Mouse (Mus musculus): ENCODE measurements around the gene Defb29. TPM values are rescaled to one million over a fixed set of nuclear protein-coding genes. Genes with fewer than 3 reads are reported as not detected.

Gene Defb29
- polyA plus RNA-seq, 1 experiment from 2014 or later, result not detected

GRCm38 (mm10) chr2:152570313-152570712 is 30.4 kb upstream of the Defb29 start:
- Histone ChIP-seq H3K27ac (ENCODE audit: low read depth, low read length) (no peak overlapping the region), H3K4me1 (replicated peaks; ENCODE audit: control insufficient read depth, insufficient read depth, low read length) (no peaks in the 10 kb centered on the region), H3K36me3 (ENCODE audit: control insufficient read depth, insufficient read depth, low read length) (no peaks in the 10 kb centered on the region), H3K9me3 (ENCODE audit: control insufficient read depth, low read length) (no peaks in the 10 kb centered on the region), H3K4me3 (ENCODE audit: low read depth, low read length) (no peak overlapping the region), H3K9ac (ENCODE audit: low read depth, low read length) (no peak overlapping the region), H3K4me2 (replicated peaks; ENCODE audit: low read depth, low read length) (no peak overlapping the region), H3K27me3 (ENCODE audit: control insufficient read depth, insufficient read depth, low read length) (no peaks in the 10 kb centered on the region)
- DNase-seq (ENCODE audit: low spot score) (no peak), ATAC-seq (ENCODE audit: low FRiP score) (no peak)
- 84% methylated on average over 6 of the region's 6 CpGs for WGBS

- Histone ChIP-seq H3K27ac (ENCODE audit: low read depth, low read length) (no peak overlapping the region), H3K4me3 (ENCODE audit: low read depth, low read length) (no peak overlapping the region), H3K4me2 (replicated peaks; ENCODE audit: low read depth, low read length) (no peak overlapping the region), H3K9me3 (ENCODE audit: control insufficient read depth, low read length) (no peaks in the 10 kb centered on the region), H3K36me3 (ENCODE audit: control insufficient read depth, insufficient read depth, low read length) (no peaks in the 10 kb centered on the region), H3K4me1 (replicated peaks; ENCODE audit: control insufficient read depth, insufficient read depth, low read length) (no peaks in the 10 kb centered on the region), H3K27me3 (ENCODE audit: control insufficient read depth, insufficient read depth, low read length) (no peaks in the 10 kb centered on the region), H3K9ac (ENCODE audit: low read depth, low read length) (no peak overlapping the region)
- 86% methylated on average over 4 of the region's 4 CpGs for WGBS
- ATAC-seq (ENCODE audit: low FRiP score) (no peak), DNase-seq (ENCODE audit: low spot score) (no peak)
Measured at GRCm38 (mm10) chr2:152569881-152570280, 30.0 kb upstream of the Defb29 start.

- WGBS, result 91% methylated on average over 5 of the region's 5 CpGs
- Histone ChIP-seq H3K27ac (ENCODE audit: low read depth, low read length) (no peak within 1 kb of the TSS), H3K4me2 (replicated peaks; ENCODE audit: low read depth, low read length) (no peak within 1 kb of the TSS), H3K9ac (ENCODE audit: low read depth, low read length) (no peak within 1 kb of the TSS), H3K9me3 (ENCODE audit: control insufficient read depth, low read length) (no peaks in the 10 kb centered on the region), H3K36me3 (ENCODE audit: control insufficient read depth, insufficient read depth, low read length) (no peaks in the 10 kb centered on the region), H3K4me1 (replicated peaks; ENCODE audit: control insufficient read depth, insufficient read depth, low read length) (no peaks in the 10 kb centered on the region), H3K4me3 (ENCODE audit: low read depth, low read length) (no peak within 1 kb of the TSS), H3K27me3 (ENCODE audit: control insufficient read depth, insufficient read depth, low read length) (no peaks in the 10 kb centered on the region)
- no peak for DNase-seq (ENCODE audit: low spot score)
- ATAC-seq (ENCODE audit: low FRiP score), result no peak
Measured at GRCm38 (mm10) chr2:152569038-152569437, 29.1 kb upstream of the Defb29 start, which contains the start of gene Gm17416. Gene Gm17416, plus strand, starts transcription at chr2:152569338.

- Histone ChIP-seq H3K9me3 (ENCODE audit: control insufficient read depth, low read length) (no peaks in the 10 kb centered on the region), H3K4me3 (ENCODE audit: low read depth, low read length) (no peak overlapping the region), H3K4me1 (replicated peaks; ENCODE audit: control insufficient read depth, insufficient read depth, low read length) (no peaks in the 10 kb centered on the region), H3K27me3 (ENCODE audit: control insufficient read depth, insufficient read depth, low read length) (no peaks in the 10 kb centered on the region), H3K4me2 (replicated peaks; ENCODE audit: low read depth, low read length) (no peak overlapping the region), H3K9ac (ENCODE audit: low read depth, low read length) (no peak overlapping the region), H3K27ac (ENCODE audit: low read depth, low read length) (no peak overlapping the region), H3K36me3 (ENCODE audit: control insufficient read depth, insufficient read depth, low read length) (no peaks in the 10 kb centered on the region)
- DNase-seq (ENCODE audit: low spot score), result no peak
- no peak for ATAC-seq (ENCODE audit: low FRiP score)
- WGBS, result 90% methylated on average over 7 of the region's 7 CpGs
Measured at GRCm38 (mm10) chr2:152556655-152557054, 16.8 kb upstream of the Defb29 start.

- Histone ChIP-seq H3K4me1 (replicated peaks; ENCODE audit: control insufficient read depth, insufficient read depth, low read length) (no peaks in the 10 kb centered on the region), H3K9ac (ENCODE audit: low read depth, low read length) (no peak overlapping the region), H3K36me3 (ENCODE audit: control insufficient read depth, insufficient read depth, low read length) (no peaks in the 10 kb centered on the region), H3K4me2 (replicated peaks; ENCODE audit: low read depth, low read length) (no peak overlapping the region), H3K9me3 (ENCODE audit: control insufficient read depth, low read length) (no peaks in the 10 kb centered on the region), H3K27me3 (ENCODE audit: control insufficient read depth, insufficient read depth, low read length) (no peaks in the 10 kb centered on the region), H3K4me3 (ENCODE audit: low read depth, low read length) (no peak overlapping the region), H3K27ac (ENCODE audit: low read depth, low read length) (no peak overlapping the region)
- DNase-seq (ENCODE audit: low spot score) (peak; percentile 84), ATAC-seq (ENCODE audit: low FRiP score) (no peak)
- 15% methylated on average over 16 of the region's 16 CpGs for WGBS
Measured at GRCm38 (mm10) chr2:152553774-152554423, 14.0 kb upstream of the Defb29 start.

GRCm38 (mm10) chr2:152548124-152548523 is 8.2 kb upstream of the Defb29 start:
- DNase-seq (ENCODE audit: low spot score) (no peak), ATAC-seq (ENCODE audit: low FRiP score) (no peak)
- Histone ChIP-seq H3K4me3 (ENCODE audit: low read depth, low read length) (no peak overlapping the region), H3K9me3 (ENCODE audit: control insufficient read depth, low read length) (no peaks in the 10 kb centered on the region), H3K4me1 (replicated peaks; ENCODE audit: control insufficient read depth, insufficient read depth, low read length) (no peaks in the 10 kb centered on the region), H3K9ac (ENCODE audit: low read depth, low read length) (no peak overlapping the region), H3K36me3 (ENCODE audit: control insufficient read depth, insufficient read depth, low read length) (no peaks in the 10 kb centered on the region), H3K27ac (ENCODE audit: low read depth, low read length) (no peak overlapping the region), H3K27me3 (ENCODE audit: control insufficient read depth, insufficient read depth, low read length) (no peaks in the 10 kb centered on the region), H3K4me2 (replicated peaks; ENCODE audit: low read depth, low read length) (no peak overlapping the region)
- WGBS, result 76% methylated on average over 5 of the region's 5 CpGs

GRCm38 (mm10) chr2:152544691-152545090 is 4.8 kb upstream of the Defb29 start:
- Histone ChIP-seq H3K36me3 (ENCODE audit: control insufficient read depth, insufficient read depth, low read length) (no peaks in the 10 kb centered on the region), H3K27ac (ENCODE audit: low read depth, low read length) (no peak overlapping the region), H3K4me1 (replicated peaks; ENCODE audit: control insufficient read depth, insufficient read depth, low read length) (no peaks in the 10 kb centered on the region), H3K4me2 (replicated peaks; ENCODE audit: low read depth, low read length) (no peak overlapping the region), H3K9ac (ENCODE audit: low read depth, low read length) (no peak overlapping the region), H3K9me3 (ENCODE audit: control insufficient read depth, low read length) (no peaks in the 10 kb centered on the region), H3K27me3 (ENCODE audit: control insufficient read depth, insufficient read depth, low read length) (no peaks in the 10 kb centered on the region), H3K4me3 (ENCODE audit: low read depth, low read length) (no peak overlapping the region)
- whole genome bisulfite sequencing, result 23% methylated on average over 4 of the region's 4 CpGs
- DNase-seq (ENCODE audit: low spot score) (peak; percentile 56), ATAC-seq (ENCODE audit: low FRiP score) (no peak)

- no peak overlapping the region for H3K4me2 ChIP-seq (replicated peaks; ENCODE audit: low read depth, low read length)
- no peaks in the 10 kb centered on the region for H3K27me3 ChIP-seq (ENCODE audit: control insufficient read depth, insufficient read depth, low read length)
- no peak overlapping the region for H3K4me3 ChIP-seq (ENCODE audit: low read depth, low read length)
- H3K9me3 ChIP-seq (ENCODE audit: control insufficient read depth, low read length), result no peaks in the 10 kb centered on the region
- DNase-seq (ENCODE audit: low spot score), result no peak
- H3K4me1 ChIP-seq (replicated peaks; ENCODE audit: control insufficient read depth, insufficient read depth, low read length), result no peaks in the 10 kb centered on the region
- H3K36me3 ChIP-seq (ENCODE audit: control insufficient read depth, insufficient read depth, low read length), result no peaks in the 10 kb centered on the region
- no peak for ATAC-seq (ENCODE audit: low FRiP score)
- H3K27ac ChIP-seq (ENCODE audit: low read depth, low read length), result no peak overlapping the region
- H3K9ac ChIP-seq (ENCODE audit: low read depth, low read length), result no peak overlapping the region
- 87% methylated on average over 4 of the region's 4 CpGs for WGBS
Measured at GRCm38 (mm10) chr2:152543478-152543877, 3.6 kb upstream of the Defb29 start.

GRCm38 (mm10) chr2:152542897-152543296 is 3.0 kb upstream of the Defb29 start:
- H3K27ac ChIP-seq (ENCODE audit: low read depth, low read length), result no peak overlapping the region
- WGBS, result 70% methylated on average over 2 of the region's 2 CpGs
- H3K9ac ChIP-seq (ENCODE audit: low read depth, low read length), result no peak overlapping the region
- no peak overlapping the region for H3K4me3 ChIP-seq (ENCODE audit: low read depth, low read length)
- DNase-seq (ENCODE audit: low spot score), result no peak
- no peaks in the 10 kb centered on the region for H3K27me3 ChIP-seq (ENCODE audit: control insufficient read depth, insufficient read depth, low read length)
- H3K9me3 ChIP-seq (ENCODE audit: control insufficient read depth, low read length), result no peaks in the 10 kb centered on the region
- no peak for ATAC-seq (ENCODE audit: low FRiP score)
- no peaks in the 10 kb centered on the region for H3K4me1 ChIP-seq (replicated peaks; ENCODE audit: control insufficient read depth, insufficient read depth, low read length)
- H3K36me3 ChIP-seq (ENCODE audit: control insufficient read depth, insufficient read depth, low read length), result no peaks in the 10 kb centered on the region
- H3K4me2 ChIP-seq (replicated peaks; ENCODE audit: low read depth, low read length), result no peak overlapping the region
